Mouse (Mus musculus) forebrain, embryonic 14.5 days (tissue): ENCODE data around the gene Nat8f2. TPM values are rescaled to one million over a fixed set of nuclear protein-coding genes. Genes with fewer than 3 reads are reported as not detected.

ENCODE experiments used
- ATAC-seq: fragments of 200-750 bp; cut with Nextera tagmentation; 2 replicates; pipeline ENCODE4 v1.8.0; 2017; ENCODE audit warnings: mild to moderate bottlenecking, moderate library complexity
- DNase-seq: peaks from one replicate; pipeline ENCODE4 v3.0.0-alpha.2; 2015; ENCODE audit warnings: low spot score
- H3K27ac ChIP-seq: fragments of 300-500 bp; sonication (generic); 2 replicates; pipeline ENCODE4 v1.5.1; 2014; ENCODE audit warnings: low read depth, mild to moderate bottlenecking, control low read depth, low read length, moderate library complexity
- H3K27me3 ChIP-seq: fragments of 300-500 bp; sonication (generic); replicated peaks from 2 replicates; pipeline ENCODE4 v1.6.1; 2014; ENCODE audit warnings: low read length, control low read depth, mixed read lengths; ENCODE audit not compliant: control insufficient read depth, insufficient read depth
- H3K36me3 ChIP-seq: fragments of 300-500 bp; sonication (generic); 2 replicates; pipeline ENCODE4 v1.6.1; 2014; ENCODE audit warnings: low read length, control low read depth; ENCODE audit not compliant: control insufficient read depth, insufficient read depth
- H3K4me1 ChIP-seq: fragments of 300-500 bp; sonication (generic); 2 replicates; pipeline ENCODE4 v1.6.1; 2014; ENCODE audit warnings: antibody characterized with exemption, low read length, control low read depth; ENCODE audit not compliant: control insufficient read depth, insufficient read depth
- H3K4me2 ChIP-seq: fragments of 300-500 bp; sonication (generic); 2 replicates; pipeline ENCODE4 v1.6.1; 2014; ENCODE audit warnings: mild to moderate bottlenecking, control low read depth, low read length
- H3K4me3 ChIP-seq: fragments of 300-500 bp; sonication (generic); 2 replicates; pipeline ENCODE4 v1.5.1; 2014; ENCODE audit warnings: low read depth, low read length, control low read depth
- H3K9ac ChIP-seq: fragments of 300-500 bp; sonication (generic); 2 replicates; pipeline ENCODE4 v1.6.1; 2014; ENCODE audit warnings: mild to moderate bottlenecking, low read length, control low read depth, moderate library complexity
- H3K9me3 ChIP-seq: fragments of 300-500 bp; sonication (generic); replicated peaks from 2 replicates; pipeline ENCODE4 v1.6.1; 2016; ENCODE audit warnings: low read length, control low read depth, mixed read lengths; ENCODE audit not compliant: control insufficient read depth
- WGBS: fragments of 180-500 bp; shearing (Covaris S2); extraction: QIAGEN DNeasy Blood & Tissue Kit; methylation state at CpG from one replicate; pipeline ENCODE4 v1.1.7; 2014; 5-methylcytosine and 5-hydroxymethylcytosine counted together
- polyA plus RNA-seq: library from polyadenylated mRNA; unstranded; fragments of >200 nt; fragmentation: Nextera tagmentation; extraction: Ambion mirVana; gene quantifications from 2 replicates; pipeline ENCODE4 v1.2.1, GENCODE M21; 2014

Nat8f2 gene
- polyA plus RNA-seq, 1 experiment from 2014 or later = not detected

DNA sequence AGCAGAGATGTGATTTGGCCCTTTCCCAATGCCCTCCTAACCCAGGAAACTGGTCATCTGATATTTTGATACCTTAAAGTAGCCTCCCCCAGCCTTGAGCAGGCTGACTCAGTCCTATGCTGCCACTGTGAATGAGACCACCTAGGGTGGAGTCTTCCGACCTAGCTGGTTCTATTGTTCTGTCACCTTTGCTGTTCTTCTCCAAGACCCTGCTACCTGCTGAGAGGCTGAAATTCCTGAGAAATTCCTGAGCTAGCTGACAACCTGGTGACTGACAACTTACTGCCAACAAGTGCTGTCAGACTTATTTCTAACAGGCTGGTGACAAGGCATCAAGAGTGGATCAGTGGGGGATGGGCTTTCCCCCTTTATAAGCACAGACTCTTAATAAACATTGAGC is 50.6 kb downstream of the Nat8f2 start:
- ATAC-seq (no peak), DNase-seq (no peak)
- no peaks in the 10 kb centered on the region for H3K36me3 ChIP-seq
- no peaks in the 10 kb centered on the region for H3K4me1 ChIP-seq
- no peak overlapping the region for H3K9ac ChIP-seq
- H3K4me3 ChIP-seq = no peak overlapping the region
- H3K27ac ChIP-seq = no peak overlapping the region
- WGBS = 11% methylated on average over 1 of the region's 1 CpGs
- H3K4me2 ChIP-seq = no peak overlapping the region
- no peaks in the 10 kb centered on the region for H3K27me3 ChIP-seq
- no peaks in the 10 kb centered on the region for H3K9me3 ChIP-seq

Other genes starting within 250 kb of the Nat8f2 start
- not detected in 2 replicates for gene Nat8f7, start 156.0 kb downstream of the Nat8f2 start, polyA plus RNA-seq
- gene Nat8f3, start 103.4 kb downstream of the Nat8f2 start, polyA plus RNA-seq = not detected in 2 replicates
- not detected in 2 replicates for gene Nat8f6, start 48.2 kb downstream of the Nat8f2 start, polyA plus RNA-seq
- not detected in 2 replicates for gene Nat8f5, start 48.2 kb downstream of the Nat8f2 start, polyA plus RNA-seq
- 0.20 TPM in 1 of 2 replicates, not detected in the other for gene Nat8, start 37.1 kb downstream of the Nat8f2 start, polyA plus RNA-seq
- gene Nat8f4, start 35.7 kb upstream of the Nat8f2 start, polyA plus RNA-seq = 6.9 and 8.0 TPM in 2 replicates
- 33.5 and 34.6 TPM in 2 replicates for gene Tprkb, start 42.7 kb upstream of the Nat8f2 start, polyA plus RNA-seq
- gene Nat8f1, start 46.5 kb upstream of the Nat8f2 start, polyA plus RNA-seq = 13.0 and 13.3 TPM in 2 replicates
- 35.2 and 44.3 TPM in 2 replicates for gene Dusp11, start 92.5 kb upstream of the Nat8f2 start, polyA plus RNA-seq
- gene Figla, start 147.0 kb upstream of the Nat8f2 start, polyA plus RNA-seq = not detected in 2 replicates
- 108 and 134 TPM in 2 replicates for gene Add2, start 159.5 kb upstream of the Nat8f2 start, polyA plus RNA-seq